Mouse (Mus musculus): ENCODE data around the gene Olfr1446. TPM values are rescaled to one million over a fixed set of nuclear protein-coding genes. Genes with fewer than 3 reads are reported as not detected.

Gene Olfr1446
- polyA plus RNA-seq (2015; fragmentation: Nextera tagmentation; extraction: Ambion mirVana): not detected in 2 replicates

GRCm38 (mm10) chr19:12893424-12893823 is at the start of gene Olfr1446:
Gene Olfr1446, minus strand, starts transcription at chr19:12893524.
- Histone ChIP-seq H3K36me3 (ENCODE audit: control insufficient read depth, insufficient read depth, low read length) (no peaks in the 10 kb centered on the region), H3K27ac (ENCODE audit: low read length) (no peak within 1 kb of the TSS), H3K27me3 (ENCODE audit: control insufficient read depth, insufficient read depth, low read length) (no peaks in the 10 kb centered on the region), H3K4me3 (replicated peaks; ENCODE audit: low read length) (no peak within 1 kb of the TSS), H3K9ac (ENCODE audit: low read length) (no peak within 1 kb of the TSS), H3K9me3 (replicated peaks; ENCODE audit: control insufficient read depth, low read length) (no peaks in the 10 kb centered on the region), H3K4me2 (ENCODE audit: low read depth, low read length) (no peak within 1 kb of the TSS), H3K4me1 (ENCODE audit: control insufficient read depth, insufficient read depth, low read length) (no peaks in the 10 kb centered on the region)
- no peak for ATAC-seq (ENCODE audit: insufficient read depth, low FRiP score)
- WGBS: 81% methylated on average over 1 of the region's 1 CpGs

GRCm38 (mm10) chr19:12930540-12930939 is 37.2 kb upstream of the Olfr1446 start, which contains the start of gene Olfr1449:
Gene Olfr1449, plus strand, starts transcription at chr19:12930840.
- H3K36me3 ChIP-seq (ENCODE audit: control insufficient read depth, insufficient read depth, low read length): no peaks in the 10 kb centered on the region
- ATAC-seq (ENCODE audit: insufficient read depth, low FRiP score): no peak
- no peaks in the 10 kb centered on the region for H3K4me1 ChIP-seq (ENCODE audit: control insufficient read depth, insufficient read depth, low read length)
- H3K4me3 ChIP-seq (replicated peaks; ENCODE audit: low read length): no peak within 1 kb of the TSS
- H3K27me3 ChIP-seq (ENCODE audit: control insufficient read depth, insufficient read depth, low read length): no peaks in the 10 kb centered on the region
- H3K9me3 ChIP-seq (replicated peaks; ENCODE audit: control insufficient read depth, low read length): no peaks in the 10 kb centered on the region
- no peak within 1 kb of the TSS for H3K27ac ChIP-seq (ENCODE audit: low read length)
- H3K9ac ChIP-seq (ENCODE audit: low read length): no peak within 1 kb of the TSS
- no peak within 1 kb of the TSS for H3K4me2 ChIP-seq (ENCODE audit: low read depth, low read length)

GRCm38 (mm10) chr19:12924319-12924718 is 31.0 kb upstream of the Olfr1446 start, which contains the start of gene Olfr1448:
Gene Olfr1448, minus strand, starts transcription at chr19:12924419.
- Histone ChIP-seq H3K27ac (ENCODE audit: low read length) (no peak within 1 kb of the TSS), H3K4me1 (ENCODE audit: control insufficient read depth, insufficient read depth, low read length) (no peaks in the 10 kb centered on the region), H3K4me3 (replicated peaks; ENCODE audit: low read length) (no peak within 1 kb of the TSS), H3K27me3 (ENCODE audit: control insufficient read depth, insufficient read depth, low read length) (no peaks in the 10 kb centered on the region), H3K36me3 (ENCODE audit: control insufficient read depth, insufficient read depth, low read length) (no peaks in the 10 kb centered on the region), H3K9ac (ENCODE audit: low read length) (no peak within 1 kb of the TSS), H3K9me3 (replicated peaks; ENCODE audit: control insufficient read depth, low read length) (no peaks in the 10 kb centered on the region), H3K4me2 (ENCODE audit: low read depth, low read length) (no peak within 1 kb of the TSS)
- WGBS: 65% methylated on average over 1 of the region's 1 CpGs
- no peak for ATAC-seq (ENCODE audit: insufficient read depth, low FRiP score)

- no peaks in the 10 kb centered on the region for H3K27me3 ChIP-seq (ENCODE audit: control insufficient read depth, insufficient read depth, low read length)
- no peak within 1 kb of the TSS for H3K27ac ChIP-seq (ENCODE audit: low read length)
- WGBS: 91% methylated on average over 1 of the region's 1 CpGs
- H3K4me1 ChIP-seq (ENCODE audit: control insufficient read depth, insufficient read depth, low read length): no peaks in the 10 kb centered on the region
- H3K9me3 ChIP-seq (replicated peaks; ENCODE audit: control insufficient read depth, low read length): no peaks in the 10 kb centered on the region
- H3K4me2 ChIP-seq (ENCODE audit: low read depth, low read length): no peak within 1 kb of the TSS
- no peak within 1 kb of the TSS for H3K9ac ChIP-seq (ENCODE audit: low read length)
- H3K36me3 ChIP-seq (ENCODE audit: control insufficient read depth, insufficient read depth, low read length): no peaks in the 10 kb centered on the region
- no peak for ATAC-seq (ENCODE audit: insufficient read depth, low FRiP score)
- no peak within 1 kb of the TSS for H3K4me3 ChIP-seq (replicated peaks; ENCODE audit: low read length)
Measured at GRCm38 (mm10) chr19:12903643-12904042, 10.3 kb upstream of the Olfr1446 start, which contains the start of gene Olfr1447. Gene Olfr1447, minus strand, starts transcription at chr19:12903743.

GRCm38 (mm10) chr19:12883555-12883954 is 9.8 kb downstream of the Olfr1446 start, which contains the start of gene Olfr1445:
Gene Olfr1445, plus strand, starts transcription at chr19:12883855.
- H3K9ac ChIP-seq (ENCODE audit: low read length): no peak within 1 kb of the TSS
- no peak within 1 kb of the TSS for H3K4me3 ChIP-seq (replicated peaks; ENCODE audit: low read length)
- no peaks in the 10 kb centered on the region for H3K4me1 ChIP-seq (ENCODE audit: control insufficient read depth, insufficient read depth, low read length)
- whole genome bisulfite sequencing: 84% methylated on average over 2 of the region's 2 CpGs
- H3K36me3 ChIP-seq (ENCODE audit: control insufficient read depth, insufficient read depth, low read length): no peaks in the 10 kb centered on the region
- no peaks in the 10 kb centered on the region for H3K27me3 ChIP-seq (ENCODE audit: control insufficient read depth, insufficient read depth, low read length)
- ATAC-seq (ENCODE audit: insufficient read depth, low FRiP score): no peak
- no peak within 1 kb of the TSS for H3K4me2 ChIP-seq (ENCODE audit: low read depth, low read length)
- no peak within 1 kb of the TSS for H3K27ac ChIP-seq (ENCODE audit: low read length)
- H3K9me3 ChIP-seq (replicated peaks; ENCODE audit: control insufficient read depth, low read length): no peaks in the 10 kb centered on the region

GRCm38 (mm10) chr19:12856983-12857382 is 36.3 kb downstream of the Olfr1446 start, which contains the start of gene Olfr1444:
Gene Olfr1444, plus strand, starts transcription at chr19:12857283.
- ATAC-seq (ENCODE audit: insufficient read depth, low FRiP score): no peak
- Histone ChIP-seq H3K36me3 (ENCODE audit: control insufficient read depth, insufficient read depth, low read length) (no peaks in the 10 kb centered on the region), H3K9me3 (replicated peaks; ENCODE audit: control insufficient read depth, low read length) (no peaks in the 10 kb centered on the region), H3K27me3 (ENCODE audit: control insufficient read depth, insufficient read depth, low read length) (no peaks in the 10 kb centered on the region), H3K4me3 (replicated peaks; ENCODE audit: low read length) (no peak within 1 kb of the TSS), H3K9ac (ENCODE audit: low read length) (no peak within 1 kb of the TSS), H3K4me2 (ENCODE audit: low read depth, low read length) (no peak within 1 kb of the TSS), H3K4me1 (ENCODE audit: control insufficient read depth, insufficient read depth, low read length) (no peaks in the 10 kb centered on the region), H3K27ac (ENCODE audit: low read length) (no peak within 1 kb of the TSS)
- 59% methylated on average over 1 of the region's 1 CpGs for WGBS

GRCm38 (mm10) chr19:12846382-12846781 is 46.9 kb downstream of the Olfr1446 start, which contains the start of gene Gm5244:
Gene Gm5244, plus strand, starts transcription at chr19:12846682.
- H3K27me3 ChIP-seq (ENCODE audit: control insufficient read depth, insufficient read depth, low read length): no peaks in the 10 kb centered on the region
- no peaks in the 10 kb centered on the region for H3K36me3 ChIP-seq (ENCODE audit: control insufficient read depth, insufficient read depth, low read length)
- H3K4me3 ChIP-seq (replicated peaks; ENCODE audit: low read length): no peak within 1 kb of the TSS
- H3K4me1 ChIP-seq (ENCODE audit: control insufficient read depth, insufficient read depth, low read length): no peaks in the 10 kb centered on the region
- no peak within 1 kb of the TSS for H3K4me2 ChIP-seq (ENCODE audit: low read depth, low read length)
- H3K9me3 ChIP-seq (replicated peaks; ENCODE audit: control insufficient read depth, low read length): no peaks in the 10 kb centered on the region
- ATAC-seq (ENCODE audit: insufficient read depth, low FRiP score): no peak
- H3K27ac ChIP-seq (ENCODE audit: low read length): no peak within 1 kb of the TSS
- no peak within 1 kb of the TSS for H3K9ac ChIP-seq (ENCODE audit: low read length)

- Histone ChIP-seq H3K9ac (ENCODE audit: low read length) (no peak overlapping the region), H3K27ac (ENCODE audit: low read length) (no peak overlapping the region), H3K4me1 (ENCODE audit: control insufficient read depth, insufficient read depth, low read length) (no peaks in the 10 kb centered on the region), H3K4me2 (ENCODE audit: low read depth, low read length) (no peak overlapping the region), H3K9me3 (replicated peaks; ENCODE audit: control insufficient read depth, low read length) (no peaks in the 10 kb centered on the region), H3K27me3 (ENCODE audit: control insufficient read depth, insufficient read depth, low read length) (no peaks in the 10 kb centered on the region), H3K4me3 (replicated peaks; ENCODE audit: low read length) (no peak overlapping the region), H3K36me3 (ENCODE audit: control insufficient read depth, insufficient read depth, low read length) (no peaks in the 10 kb centered on the region)
- WGBS: 78% methylated on average over 1 of the region's 1 CpGs
- ATAC-seq (ENCODE audit: insufficient read depth, low FRiP score): no peak
Measured at GRCm38 (mm10) chr19:12838507-12838906, 54.8 kb downstream of the Olfr1446 start.
